Mouse (Mus musculus): ENCODE results near the gene Olfr287.

The Olfr287 gene

GRCm38 (mm10) chr15:98220877-98221276 is at the start of gene Olfr287, which contains the start of gene Gm44579:
TSS of gene Olfr287 (minus strand) at chr15:98221056.
TSS of gene Gm44579 (minus strand) at chr15:98220977.
- in situ Hi-C loops (cut with MboI; ENCODE audit: low sequenced_read_pairs): no loop called here

GRCm38 (mm10) chr15:98257776-98258175 is 36.9 kb upstream of the Olfr287 start:
- in situ Hi-C loops (cut with MboI; ENCODE audit: low sequenced_read_pairs): no loop called here

GRCm38 (mm10) chr15:98257193-98257592 is 36.3 kb upstream of the Olfr287 start, which contains the start of gene H1fnt:
TSS of gene H1fnt (minus strand) at chr15:98257293.
- in situ Hi-C loops (cut with MboI; ENCODE audit: low sequenced_read_pairs): no loop called here

- in situ Hi-C loops (cut with MboI; ENCODE audit: low sequenced_read_pairs): no loop called here
These were observed 35.4 kb upstream of the Olfr287 start for GRCm38 (mm10) chr15:98256271-98256670.

DNA sequence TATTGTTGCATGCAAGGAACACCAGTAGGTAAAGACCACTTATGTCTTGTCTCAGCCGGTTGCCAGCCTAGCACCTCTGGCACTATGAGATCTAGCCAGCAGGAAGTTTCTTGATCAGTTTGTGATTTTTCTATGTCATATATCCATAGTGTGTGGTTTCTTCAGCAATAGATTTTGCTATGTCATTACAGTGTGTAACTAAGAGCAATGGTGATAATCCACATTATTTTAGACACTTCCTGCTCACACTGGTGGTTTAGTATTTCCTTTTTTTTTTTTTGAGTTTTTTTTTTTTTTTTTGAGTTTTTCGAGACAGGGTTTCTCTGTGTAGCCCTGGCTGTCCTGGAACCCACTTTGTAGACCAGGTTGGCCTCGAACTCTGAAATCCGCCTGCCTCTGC is 14.6 kb upstream of the Olfr287 start:
- in situ Hi-C loops (cut with MboI; ENCODE audit: low sequenced_read_pairs): no loop called here

GRCm38 (mm10) chr15:98234350-98234749 is 13.5 kb upstream of the Olfr287 start, which contains the start of gene Olfr286:
TSS of gene Olfr286 (minus strand) at chr15:98234450.
- in situ Hi-C loops (cut with MboI; ENCODE audit: low sequenced_read_pairs): no loop called here

GRCm38 (mm10) chr15:98226096-98226495 is 5.2 kb upstream of the Olfr287 start:
- in situ Hi-C loops (cut with MboI; ENCODE audit: low sequenced_read_pairs): no loop called here

DNA sequence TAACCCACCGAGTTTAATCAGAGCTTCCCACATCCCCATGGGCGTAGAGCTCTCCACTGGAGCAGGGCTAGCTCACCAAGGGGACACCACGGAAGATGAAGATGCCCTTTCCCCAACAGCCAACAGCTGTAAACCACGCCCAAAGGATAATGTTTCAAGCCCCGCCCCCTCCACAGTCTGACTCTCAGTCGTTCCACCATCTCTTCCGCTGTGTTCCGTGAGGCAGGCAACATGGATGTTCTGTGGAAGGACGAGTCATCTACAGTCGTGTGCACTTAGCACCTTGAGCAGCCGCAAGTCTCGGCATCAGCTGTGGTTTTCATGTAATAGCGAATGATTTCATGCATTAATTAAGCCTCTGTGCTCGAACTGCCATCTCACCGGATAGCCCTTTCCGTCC is 4.8 kb upstream of the Olfr287 start:
- in situ Hi-C loops (cut with MboI; ENCODE audit: low sequenced_read_pairs): no loop called here

DNA sequence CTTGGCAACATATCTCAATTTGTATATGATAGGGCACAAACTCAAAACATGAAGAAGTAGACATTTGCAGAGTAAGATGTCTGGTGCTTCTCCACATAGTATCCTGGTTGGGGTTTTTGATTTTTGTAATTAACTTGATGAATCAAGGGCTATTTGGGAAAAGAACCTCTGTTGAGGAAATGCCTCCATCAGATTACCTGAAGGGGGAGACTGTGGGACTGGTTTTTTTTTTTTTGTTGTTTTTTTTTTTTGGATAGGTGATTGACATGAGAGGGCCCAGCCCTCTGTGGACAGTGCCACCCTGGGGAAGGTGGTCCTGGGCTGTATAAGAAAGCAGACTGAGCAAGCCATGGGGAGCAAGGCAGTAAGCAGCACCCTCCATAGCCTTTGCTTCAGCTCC is 1.5 kb upstream of the Olfr287 start:
- in situ Hi-C loops (cut with MboI; ENCODE audit: low sequenced_read_pairs): no loop called here

GRCm38 (mm10) chr15:98214130-98214529 is 6.7 kb downstream of the Olfr287 start:
- in situ Hi-C loops (cut with MboI; ENCODE audit: low sequenced_read_pairs): no loop called here

DNA sequence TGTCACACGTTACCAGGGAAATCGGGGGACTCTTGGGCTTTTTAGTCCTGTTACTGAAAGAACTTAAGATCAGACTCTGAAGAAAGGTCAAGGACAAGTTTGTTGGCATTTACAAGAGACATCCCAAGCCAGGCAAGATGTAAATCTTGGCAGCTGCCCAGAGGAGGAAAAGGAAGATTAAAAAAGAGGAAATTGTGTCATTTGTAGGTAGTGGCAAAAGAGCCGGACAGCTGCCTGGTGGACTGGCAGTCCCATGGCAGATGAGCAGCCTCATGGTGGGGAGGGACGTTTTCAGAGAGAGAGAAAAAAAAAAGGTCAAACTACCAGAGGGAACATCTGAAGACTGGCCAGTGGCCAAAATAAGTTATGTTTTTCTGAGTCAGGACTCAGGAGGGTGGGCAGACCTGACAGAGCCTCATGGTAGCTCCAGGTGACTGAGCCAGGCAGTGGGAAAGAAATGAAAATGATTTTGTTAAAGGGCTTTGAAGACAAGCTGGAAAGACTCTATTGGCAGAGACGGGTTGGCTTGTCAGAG is 7.5 kb downstream of the Olfr287 start:
- in situ Hi-C loops (cut with MboI; ENCODE audit: low sequenced_read_pairs): no loop called here

GRCm38 (mm10) chr15:98209676-98210075 is 11.2 kb downstream of the Olfr287 start:
- in situ Hi-C loops (cut with MboI; ENCODE audit: low sequenced_read_pairs): no loop called here

DNA sequence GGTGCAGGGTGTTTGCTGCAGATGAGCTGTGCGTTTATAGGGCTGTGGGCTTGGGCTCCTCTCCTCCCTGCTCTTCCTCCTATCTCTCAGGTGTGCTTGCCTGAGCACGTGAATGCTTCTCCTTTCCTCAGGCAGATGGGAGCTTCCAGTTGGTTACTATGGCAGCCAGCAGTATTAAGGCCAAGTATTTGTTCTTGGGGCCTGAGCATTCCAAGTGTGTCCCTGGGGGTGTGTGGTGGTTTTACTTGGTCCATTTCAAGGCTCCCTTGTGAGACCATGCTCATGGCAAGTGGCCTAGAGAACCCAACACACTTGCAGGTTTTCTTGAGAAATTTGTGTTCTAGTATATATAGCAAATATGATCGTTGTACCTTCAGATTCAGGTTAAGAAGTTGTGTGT is 25.4 kb downstream of the Olfr287 start, which contains the start of gene Olfr288:
Gene Olfr288 (minus strand): TSS at position 101 of the 400 bp plus-strand sequence.
- in situ Hi-C loops (cut with MboI; ENCODE audit: low sequenced_read_pairs): loop anchor here (25.0 kb wide), 1 partner anchor 192 kb away; the partner anchor contains the start of gene Olfr283

DNA sequence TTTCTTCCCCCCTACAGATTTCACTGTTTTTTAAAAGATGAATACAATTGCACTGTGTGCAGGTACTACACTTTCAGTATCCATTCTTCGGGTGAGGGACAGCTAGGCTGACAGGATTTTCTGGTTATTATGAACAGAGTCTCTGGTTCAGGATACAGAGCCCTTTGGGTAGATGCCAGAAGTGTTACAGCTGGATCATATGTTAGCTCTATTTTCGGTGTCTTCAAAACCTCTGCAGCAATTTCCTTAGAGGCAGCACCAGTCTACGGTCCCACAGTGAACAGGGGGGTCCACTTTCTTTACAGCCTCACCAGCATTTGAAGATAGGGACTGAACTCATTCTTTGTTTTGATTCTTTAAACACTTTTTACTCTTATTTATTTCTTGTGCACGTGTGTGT is 36.4 kb downstream of the Olfr287 start:
- in situ Hi-C loops (cut with MboI; ENCODE audit: low sequenced_read_pairs): loop anchor here (25.0 kb wide), 1 partner anchor 203 kb away; the partner anchor contains the start of gene Olfr283

DNA sequence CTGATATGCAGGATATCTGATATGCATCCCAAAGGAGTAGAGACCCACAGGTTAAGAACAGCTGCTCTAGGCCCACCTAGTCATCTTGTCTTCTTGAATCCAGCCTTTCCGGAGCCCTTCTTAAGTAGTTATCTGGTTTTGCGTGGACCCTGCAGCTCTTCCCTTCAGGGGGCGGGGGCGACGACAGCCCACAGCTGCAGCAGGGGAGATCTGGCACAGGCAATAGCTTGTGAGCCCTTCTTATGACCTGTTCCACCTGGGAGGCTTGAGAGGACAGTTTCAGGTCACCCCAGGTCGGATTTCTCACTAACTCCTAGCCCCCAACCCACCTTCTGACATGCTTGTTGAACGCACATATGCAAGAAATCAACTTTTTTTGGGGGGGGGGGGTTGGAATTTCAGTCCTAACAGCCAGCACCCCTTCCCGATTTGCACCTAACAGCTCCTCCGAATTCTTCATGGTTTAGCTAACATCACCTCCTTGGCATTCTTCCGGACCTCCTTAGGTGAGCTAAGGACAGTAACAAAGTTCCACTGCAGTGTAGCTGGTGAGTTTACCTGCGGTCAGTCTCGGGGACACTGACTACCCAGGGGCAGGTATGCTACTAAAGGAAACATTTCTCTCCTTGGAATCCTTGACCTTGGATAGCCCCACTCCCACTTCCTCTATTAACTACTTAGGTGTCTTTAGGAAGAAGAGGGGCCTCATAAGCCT is 38.8 kb downstream of the Olfr287 start:
- in situ Hi-C loops (cut with MboI; ENCODE audit: low sequenced_read_pairs): loop anchor here (25.0 kb wide), 1 partner anchor 205 kb away; the partner anchor contains the start of gene Olfr283

DNA sequence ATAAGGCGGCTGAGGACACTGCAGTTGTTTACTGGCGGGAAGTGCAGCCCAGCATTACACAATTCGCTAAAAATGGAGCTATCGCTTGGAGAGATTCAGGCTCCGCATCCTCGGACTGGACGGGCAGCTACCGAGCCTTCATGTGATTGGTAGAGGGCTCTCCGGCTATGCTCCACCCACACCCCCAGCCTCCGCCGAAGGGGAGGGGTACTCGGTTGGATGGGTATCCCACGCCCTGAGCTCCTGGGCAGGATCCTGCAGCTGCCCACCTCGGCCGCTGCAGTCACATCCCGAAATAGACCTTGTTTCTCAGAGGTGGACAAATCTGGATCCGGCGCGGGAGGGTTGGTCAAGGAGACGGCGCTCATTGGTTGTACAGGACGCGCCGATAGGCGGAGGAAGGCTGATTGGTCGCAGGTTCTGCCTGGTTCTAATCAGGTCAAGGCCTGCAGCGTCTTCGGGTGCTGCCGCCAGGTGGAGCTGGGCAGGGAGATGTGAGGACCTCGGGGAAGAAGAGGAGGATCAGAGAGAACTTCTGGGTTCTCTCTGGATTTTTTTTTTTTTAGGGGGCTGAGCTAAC is 39.6 kb downstream of the Olfr287 start:
- in situ Hi-C loops (cut with MboI; ENCODE audit: low sequenced_read_pairs): loop anchor here (25.0 kb wide), 1 partner anchor 206 kb away; the partner anchor contains the start of gene Olfr283

DNA sequence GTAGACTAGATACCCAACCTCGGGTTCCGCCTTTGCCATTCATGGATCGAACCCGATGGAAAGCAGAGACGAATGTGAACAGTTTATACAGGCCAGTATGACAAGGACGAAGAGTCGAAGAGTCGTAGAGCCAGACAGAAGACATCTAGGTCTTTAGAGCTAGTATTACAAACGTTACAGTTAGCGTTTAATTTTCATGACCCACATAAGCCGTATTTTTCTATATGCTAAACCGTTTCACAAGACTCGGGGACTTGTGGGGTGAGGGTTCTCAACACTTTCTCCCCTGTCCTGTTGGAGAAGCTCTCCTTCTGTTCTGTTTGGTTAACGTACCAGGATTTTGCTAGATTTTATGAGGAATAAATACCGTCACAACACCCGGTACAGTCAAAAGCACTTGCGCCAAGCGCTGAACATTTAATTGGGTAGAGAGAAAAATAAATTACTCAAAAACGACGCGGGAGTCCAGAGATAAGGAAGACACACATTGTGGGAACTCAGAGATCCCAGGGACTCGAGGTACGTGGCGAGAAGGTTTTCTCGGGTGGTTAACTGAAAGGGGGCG is 40.2 kb downstream of the Olfr287 start:
- in situ Hi-C loops (cut with MboI; ENCODE audit: low sequenced_read_pairs): loop anchor here (25.0 kb wide), 1 partner anchor 207 kb away; the partner anchor contains the start of gene Olfr283

DNA sequence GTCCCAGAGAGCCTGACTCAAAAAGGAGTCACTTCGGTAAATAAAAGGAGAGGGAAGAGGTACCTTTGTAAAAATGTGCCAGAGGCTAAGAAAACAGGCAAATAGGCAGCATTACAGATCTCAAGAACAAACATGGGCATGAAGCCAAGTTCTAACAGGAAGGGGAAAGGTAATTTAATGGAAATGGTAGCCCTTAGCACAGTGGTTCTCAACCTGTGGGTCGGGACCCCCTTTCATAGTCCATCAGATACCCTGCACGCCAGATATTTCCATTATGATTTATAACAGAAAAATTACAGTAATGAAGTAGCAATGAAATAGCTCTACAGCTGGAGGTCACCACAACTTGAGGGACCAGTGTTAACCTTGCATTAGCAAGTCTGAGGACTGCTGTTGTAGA is 43.5 kb downstream of the Olfr287 start:
- in situ Hi-C loops (cut with MboI; ENCODE audit: low sequenced_read_pairs): loop anchor here (25.0 kb wide), 1 partner anchor 210 kb away; the partner anchor contains the start of gene Olfr283

DNA sequence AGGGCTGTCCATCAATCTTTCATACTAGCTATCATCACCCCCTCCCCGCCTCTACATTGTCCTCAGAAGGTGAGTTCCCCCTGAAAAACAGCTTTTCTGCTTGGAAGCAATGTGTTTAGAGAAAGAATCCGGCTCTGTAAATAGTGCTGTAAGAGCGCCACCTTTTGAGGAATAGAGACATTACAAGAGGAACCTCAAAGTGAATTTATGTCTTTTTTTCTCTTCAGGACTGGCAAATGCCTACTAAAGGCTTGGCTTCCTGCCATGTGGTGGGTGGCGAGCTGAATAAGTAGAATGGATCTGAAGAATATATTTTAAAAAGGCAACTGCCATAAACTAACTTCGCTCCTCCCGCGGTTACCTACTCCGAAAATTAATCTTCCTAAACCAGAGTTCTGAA is 47.0 kb downstream of the Olfr287 start:
- in situ Hi-C loops (cut with MboI; ENCODE audit: low sequenced_read_pairs): no loop called here

DNA sequence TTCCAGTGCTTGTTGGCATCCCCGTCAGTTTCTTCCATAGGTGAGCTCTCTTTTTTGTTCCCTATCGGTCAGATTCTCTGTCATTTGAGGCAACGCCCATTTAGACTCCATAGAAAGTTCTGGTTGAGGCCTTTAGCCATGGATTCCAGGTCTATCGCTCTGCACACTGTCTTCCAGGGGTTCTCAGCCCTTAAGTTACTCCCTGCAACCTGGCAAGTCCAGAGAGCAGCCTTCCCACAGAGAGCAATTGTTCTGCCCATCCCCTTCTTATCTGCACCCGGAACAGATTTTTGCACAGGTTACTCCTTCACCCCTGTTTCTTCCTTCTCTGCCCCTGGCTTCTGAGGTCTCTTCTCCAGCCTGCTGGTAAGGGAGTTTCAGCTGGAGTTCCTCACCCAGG is 48.7 kb downstream of the Olfr287 start:
- in situ Hi-C loops (cut with MboI; ENCODE audit: low sequenced_read_pairs): no loop called here

DNA sequence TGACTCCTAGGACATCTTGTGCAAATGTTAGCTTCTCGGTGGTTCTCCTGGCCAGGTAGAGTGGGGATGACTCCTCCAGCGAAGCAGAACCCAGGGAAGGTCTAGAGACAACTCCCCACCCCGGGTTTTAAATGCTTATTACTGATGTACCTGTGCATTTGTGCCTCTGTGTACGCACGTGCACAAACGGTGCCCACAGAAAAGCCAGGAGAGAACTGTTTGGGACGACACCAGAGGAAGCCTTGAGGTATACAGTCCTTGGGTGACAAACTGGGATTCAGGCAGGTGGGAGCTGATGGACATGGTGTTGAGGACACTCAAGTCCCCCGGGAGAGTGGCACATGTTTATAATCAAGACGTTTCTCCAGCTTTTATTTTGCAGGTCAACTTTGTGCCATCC is 49.9 kb downstream of the Olfr287 start:
- in situ Hi-C loops (cut with MboI; ENCODE audit: low sequenced_read_pairs): no loop called here

Data from CH12F3 (cell line).